Mouse (Mus musculus) mammary gland, adult 2 months (tissue): ENCODE measurements around the gene Ralgapa2. TPM values are rescaled to one million over a fixed set of nuclear protein-coding genes. Genes with fewer than 3 reads are reported as not detected.

Experiments used
- polyA plus RNA-seq: library from polyadenylated mRNA; depleted of rRNA; stranded (reverse); fragments of >200 nt; gene quantifications from 2 replicates; pipeline ENCODE4 v1.2.3, GENCODE M21; 2012; ENCODE audit warnings: low replicate concordance; rRNA removed

The Ralgapa2 gene
- polyA plus RNA-seq = 13.2 and 18.3 TPM in 2 replicates

DNA sequence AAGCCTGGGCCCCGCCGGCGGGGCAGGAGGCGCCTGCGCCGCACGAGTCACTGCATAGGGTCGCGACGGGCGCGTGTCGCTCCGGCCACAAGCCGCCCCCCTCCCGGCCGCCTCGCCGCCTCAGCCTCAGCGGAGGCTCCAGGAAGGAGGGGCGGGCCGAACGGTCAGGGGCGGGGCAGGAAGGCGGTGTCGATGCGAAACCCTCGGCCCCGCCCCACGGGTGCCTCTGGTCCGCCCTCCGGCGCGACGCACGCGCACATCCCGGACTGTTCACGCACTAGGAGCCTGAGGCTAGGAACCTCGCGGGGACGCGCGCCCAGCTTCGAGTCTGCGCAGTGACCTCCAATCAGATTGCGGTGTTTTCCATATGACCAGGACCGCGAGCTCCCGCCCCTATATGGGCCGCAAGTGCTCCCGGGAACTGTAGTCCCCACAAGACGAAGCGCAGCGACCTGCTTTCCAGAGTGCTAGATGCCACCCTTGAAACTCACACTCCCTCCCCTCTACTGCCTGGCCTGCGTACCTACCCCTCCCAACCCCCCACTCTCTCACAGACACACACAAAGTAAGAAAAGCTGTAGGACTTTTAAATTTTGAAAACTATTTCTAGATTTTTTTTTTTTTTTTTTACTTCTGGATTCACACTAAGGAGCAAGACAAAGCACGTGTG, at the start of gene Ralgapa2:
Gene Ralgapa2 (minus strand): TSS at position 434 of the 670 bp plus-strand sequence.

DNA sequence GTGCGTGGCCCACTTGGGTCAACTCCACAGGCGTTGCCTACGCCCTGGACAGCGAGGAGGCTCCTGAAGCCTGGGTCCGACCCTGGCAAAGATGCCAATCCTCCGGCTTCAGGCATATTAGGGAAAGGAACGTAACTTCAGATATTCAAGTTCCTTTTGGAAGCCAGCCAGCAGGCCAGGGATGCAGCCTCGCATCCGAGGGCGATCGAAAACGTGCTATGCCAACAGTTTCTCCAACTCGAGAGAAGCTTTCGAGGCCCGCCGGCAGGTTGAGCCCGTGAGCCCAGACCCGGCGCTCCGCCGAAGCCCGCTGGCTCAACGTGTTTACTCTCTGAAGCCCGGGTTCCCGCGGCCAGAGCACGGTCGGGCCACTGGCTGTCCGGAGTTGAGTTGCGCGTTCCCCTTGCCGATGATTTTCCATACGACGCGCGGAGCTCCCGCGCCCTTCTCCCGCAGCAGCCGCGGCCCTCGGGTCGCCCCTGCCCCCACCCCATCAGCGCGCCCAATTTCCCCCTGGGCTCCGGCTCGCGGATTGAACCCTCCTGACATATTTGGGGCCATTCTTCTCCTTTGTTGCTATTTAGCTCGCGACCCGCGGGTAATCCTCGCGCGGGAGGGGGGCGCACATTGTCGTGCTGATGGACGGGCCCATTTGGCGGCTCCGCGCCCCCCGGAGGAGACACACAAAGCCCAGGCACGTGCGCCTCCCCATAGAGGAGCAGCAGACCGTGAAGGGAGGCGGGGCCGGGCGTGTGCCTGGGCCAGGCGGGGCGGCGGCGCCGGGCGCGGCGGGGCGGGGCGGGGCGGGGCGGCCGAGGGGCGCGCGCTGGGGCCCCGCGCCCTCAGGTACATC, 290.8 kb downstream of the Ralgapa2 start, which contains the start of gene Insm1:
Gene Insm1 (plus strand): TSS at position 846 of the 853 bp plus-strand sequence.

